Mouse (Mus musculus) myocyte (in vitro differentiated cells): Measurements from ENCODE around the gene Nid1. TPM values are rescaled to one million over a fixed set of nuclear protein-coding genes. Genes with fewer than 3 reads are reported as not detected.
"Not testable (repeated sequence)": the region's sequence is repeated elsewhere in the genome, so short reads cannot be mapped to it uniquely, and the experiment has no call there.

Source experiments
- H3K27me3 ChIP-seq: one replicate; pipeline ENCODE4 v1.6.1; 2011; ENCODE audit not compliant: control insufficient read depth, insufficient read depth, insufficient read length
- H3K36me3 ChIP-seq: one replicate; pipeline ENCODE4 v1.6.1; 2011; ENCODE audit not compliant: control insufficient read depth, insufficient read depth
- H3K4me2 ChIP-seq: one replicate; pipeline ENCODE4 v1.6.1; 2011; ENCODE audit warnings: low read depth, control low read depth
- H3K4me3 ChIP-seq: one replicate; pipeline ENCODE4 v1.5.1; 2011; ENCODE audit warnings: mild to moderate bottlenecking, control low read depth, moderate library complexity
- H3K79me2 ChIP-seq: one replicate; pipeline ENCODE4 v1.6.1; 2011; ENCODE audit not compliant: control insufficient read depth, insufficient read depth
- H3ac ChIP-seq: one replicate; pipeline ENCODE4 v1.6.1; 2011; ENCODE audit not compliant: control insufficient read depth, insufficient read length
- CEBPB ChIP-seq: IDR thresholded peaks from 2 replicates; pipeline ENCODE4 v1.6.1; 2011; ENCODE audit warnings: mild to moderate bottlenecking, moderate library complexity; ENCODE audit not compliant: poor library complexity, insufficient read depth, severe bottlenecking
- E2F4 ChIP-seq: IDR thresholded peaks from one replicate; pipeline ENCODE4 v1.6.1; 2011; ENCODE audit warnings: mild to moderate bottlenecking, control low read depth, moderate library complexity; ENCODE audit not compliant: insufficient read depth
- MAX ChIP-seq: IDR thresholded peaks from one replicate; pipeline ENCODE4 v1.6.1; 2011; ENCODE audit warnings: low read depth, mild to moderate bottlenecking, control low read depth
- MYOD1 ChIP-seq, 3 experiments: IDR thresholded peaks; one replicate each; pipeline ENCODE4 v1.6.1; 2011; ENCODE audit warnings: control low read depth in 2 of 3, low read depth in 2 of 3, mild to moderate bottlenecking in 2 of 3, moderate library complexity in 1 of 3; ENCODE audit not compliant: insufficient read length in 2 of 3, control insufficient read depth in 1 of 3
- MYOG ChIP-seq, 3 experiments: IDR thresholded peaks; one replicate each; pipeline ENCODE4 v1.6.1; 2011; ENCODE audit warnings: control low read depth in 2 of 3, low read depth in 2 of 3, mild to moderate bottlenecking in 2 of 3; ENCODE audit not compliant: insufficient read length in 2 of 3, control insufficient read depth in 1 of 3, insufficient read depth in 1 of 3
- POLR2A ChIP-seq: IDR thresholded peaks from one replicate; pipeline ENCODE4 v1.6.1; 2011; ENCODE audit warnings: low read depth, mild to moderate bottlenecking, control low read depth, moderate library complexity; ENCODE audit not compliant: insufficient read length
- POLR2AphosphoS2 ChIP-seq: IDR thresholded peaks from one replicate; pipeline ENCODE4 v1.6.1; 2011; ENCODE audit warnings: low read depth, control low read depth; ENCODE audit not compliant: insufficient read length
- REST ChIP-seq: IDR thresholded peaks from one replicate; pipeline ENCODE4 v1.6.1; 2011; ENCODE audit warnings: mild to moderate bottlenecking, control low read depth, moderate library complexity; ENCODE audit not compliant: insufficient read depth, insufficient read length
- SRF ChIP-seq: IDR thresholded peaks from one replicate; pipeline ENCODE4 v1.6.1; 2011; ENCODE audit warnings: low read depth; ENCODE audit not compliant: control insufficient read depth, insufficient read length
- TCF12 ChIP-seq: IDR thresholded peaks from one replicate; pipeline ENCODE4 v1.6.1; 2011; ENCODE audit warnings: mild to moderate bottlenecking, control low read depth; ENCODE audit not compliant: poor library complexity, insufficient read depth, severe bottlenecking
- TCF3 ChIP-seq: IDR thresholded peaks from one replicate; pipeline ENCODE4 v1.6.1; 2011; ENCODE audit warnings: low read depth, control low read depth; ENCODE audit not compliant: insufficient read length
- USF1 ChIP-seq: IDR thresholded peaks from one replicate; pipeline ENCODE4 v1.6.1; 2011; ENCODE audit warnings: low read depth, mild to moderate bottlenecking, control low read depth, moderate library complexity
- polyA plus RNA-seq: library from polyadenylated mRNA; unstranded; fragments of >200 nt; fragmentation: generic; extraction: Trizol; gene quantifications from one replicate; pipeline ENCODE4 v1.2.1, GENCODE M21; 2012; ENCODE audit warnings: missing spikeins

Nid1 gene
- polyA plus RNA-seq, 1 experiment: 52.1 TPM

- H3ac ChIP-seq, H3K4me2 ChIP-seq, H3K4me3 ChIP-seq, H3K36me3 ChIP-seq, H3K27me3 ChIP-seq: not testable (repeated sequence)
- peaks cover 21% of the 10 kb centered on the region for H3K79me2 ChIP-seq
Observed at GRCm38 (mm10) chr13:13453332-13453731, 16.0 kb downstream of the Nid1 start.

DNA sequence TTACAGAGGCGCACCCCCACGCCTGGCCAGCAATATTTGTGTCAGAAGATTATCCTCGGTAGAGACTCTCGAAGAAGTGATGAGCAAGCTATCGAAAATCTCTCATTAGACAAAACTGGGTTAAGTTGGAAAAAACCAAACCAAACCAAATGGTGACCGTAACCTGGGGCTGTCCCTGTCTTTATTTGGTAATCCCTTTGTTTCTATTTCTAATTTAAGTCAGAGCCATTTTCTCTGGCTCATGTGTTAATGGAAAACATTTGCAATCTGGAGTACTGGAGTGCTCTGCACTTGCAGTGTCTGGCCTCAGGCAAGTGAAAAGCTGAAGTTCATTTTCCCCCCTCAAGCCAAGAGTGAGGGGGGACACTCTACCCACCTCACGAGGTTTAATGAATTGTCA lies 16.9 kb downstream of the Nid1 start:
- H3K4me2 ChIP-seq, H3K36me3 ChIP-seq, H3K27me3 ChIP-seq, H3K4me3 ChIP-seq, H3ac ChIP-seq: not testable (repeated sequence)
- H3K79me2 ChIP-seq: peaks cover 26% of the 10 kb centered on the region

DNA sequence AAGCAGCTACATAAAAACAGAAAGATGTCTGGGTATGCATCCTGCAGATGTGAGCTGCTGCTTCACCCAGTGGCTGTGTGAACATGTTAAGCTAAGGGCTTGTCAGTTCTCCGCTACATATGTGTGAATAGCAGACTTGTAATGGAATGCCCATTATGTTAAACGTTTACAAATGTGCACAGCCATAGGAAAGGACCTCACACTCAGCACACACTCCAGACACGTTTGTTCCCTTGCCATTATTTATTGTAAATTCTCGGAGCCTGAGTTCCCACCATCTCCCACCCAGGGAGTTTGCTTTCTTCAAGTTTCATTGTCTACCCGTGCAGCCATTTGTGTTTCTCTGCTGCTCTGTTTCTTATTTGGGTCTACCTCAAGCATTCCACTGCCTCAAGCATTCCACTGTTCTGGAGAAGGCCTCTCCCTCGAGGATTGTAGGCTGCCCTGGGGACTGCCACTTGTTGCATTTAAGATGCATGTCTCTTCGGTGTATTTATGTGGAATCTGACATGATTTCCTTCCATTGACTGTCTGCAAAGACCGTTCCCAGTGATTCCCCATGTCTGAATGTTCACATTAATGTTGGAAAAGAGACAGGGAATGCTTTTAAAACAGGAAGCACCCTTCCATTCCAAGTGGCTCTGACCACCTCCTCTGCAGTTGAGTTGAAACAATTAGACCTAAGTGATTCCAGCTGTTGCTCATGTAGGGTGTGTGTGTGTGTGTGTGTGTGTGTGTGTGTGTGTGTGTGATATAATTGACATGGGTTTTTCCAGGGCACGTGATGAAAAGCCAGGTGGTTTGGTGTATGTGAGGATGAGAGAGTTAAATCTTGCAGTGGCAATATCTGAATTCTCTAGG lies 18.5 kb downstream of the Nid1 start:
- not testable (repeated sequence) for H3K27me3 ChIP-seq, H3K36me3 ChIP-seq, H3K4me3 ChIP-seq, H3ac ChIP-seq, H3K4me2 ChIP-seq
- peaks cover 26% of the 10 kb centered on the region for H3K79me2 ChIP-seq

DNA sequence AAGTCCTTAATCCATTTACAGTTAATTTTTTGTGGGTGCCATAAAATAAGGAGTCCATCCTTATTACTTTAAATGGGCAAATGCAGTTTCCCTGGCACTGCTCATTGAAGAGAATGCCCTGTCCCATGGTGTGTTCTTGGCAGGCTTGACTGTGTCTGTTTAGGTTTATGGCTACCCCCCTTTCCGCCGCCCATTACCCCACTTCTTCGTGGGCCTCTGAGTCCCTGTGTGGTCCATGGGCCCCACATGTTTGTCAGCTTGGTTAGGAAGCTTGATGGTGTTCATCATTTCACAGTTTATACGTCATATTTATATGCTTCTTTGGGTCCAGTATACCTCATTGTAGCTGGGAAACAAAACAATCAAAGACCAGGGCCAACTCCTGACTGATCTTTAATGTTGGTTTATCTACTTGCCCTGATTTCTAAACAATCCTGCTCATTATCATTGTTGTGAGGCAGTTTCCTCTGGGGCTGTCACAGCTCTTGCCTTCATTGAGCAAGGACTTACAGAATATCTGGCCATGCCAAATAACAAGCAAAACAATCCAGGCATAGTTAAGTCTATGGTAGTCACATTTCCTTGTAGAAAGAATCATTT lies 20.9 kb downstream of the Nid1 start:
- Histone ChIP-seq H3K36me3 (no peaks in the 10 kb centered on the region), H3K4me2 (no peak overlapping the region), H3K27me3 (no peaks in the 10 kb centered on the region), H3ac (no peak overlapping the region), H3K4me3 (no peak overlapping the region), H3K79me2 (peaks cover 21% of the 10 kb centered on the region)
- TF ChIP-seq MYOD1 (IDR thresholded peaks at IDR 0.05; ENCODE audit: control insufficient read depth in 1 of 3, insufficient read length in 2 of 3, low read depth in 2 of 3) (no peak), E2F4 (no peak), POLR2A (no peak), TCF12 (no peak), MAX (no peak), TCF3 (no peak), MYOG (IDR thresholded peaks at IDR 0.05; ENCODE audit: control insufficient read depth in 1 of 3, insufficient read depth in 1 of 3, insufficient read length in 2 of 3, low read depth in 2 of 3) (no peak), SRF (no peak), CEBPB (no peak), USF1 (no peak)

DNA sequence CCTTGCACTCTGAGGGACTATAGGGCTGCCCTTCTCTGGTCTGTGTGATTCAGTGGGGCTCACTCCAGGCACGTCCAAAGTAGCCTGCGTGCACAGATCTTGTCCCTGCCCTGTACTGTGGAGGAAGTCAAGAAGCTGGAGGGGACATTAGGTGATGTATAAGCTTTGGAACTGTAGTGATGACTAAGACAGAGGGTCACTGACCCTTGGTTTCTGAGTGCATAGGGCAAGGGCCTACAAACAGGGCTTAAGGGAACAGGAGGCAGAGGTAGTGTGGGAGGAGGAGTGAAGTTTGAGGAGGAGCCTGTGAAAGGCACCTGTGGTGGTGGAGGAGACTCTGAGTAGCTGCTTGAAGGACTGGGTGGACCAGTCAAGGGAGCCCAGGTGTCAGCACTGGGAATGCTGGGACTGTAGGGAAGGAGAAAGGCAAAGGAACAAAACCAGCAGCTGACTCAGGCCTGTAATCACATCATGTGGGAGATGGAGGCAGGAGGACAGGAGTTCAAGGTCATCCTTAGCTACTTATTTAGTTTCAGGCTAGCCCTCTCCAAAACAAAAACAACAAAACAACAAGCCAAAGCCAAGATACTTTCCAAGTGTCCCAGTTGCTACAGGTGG lies 23.3 kb downstream of the Nid1 start:
- Histone ChIP-seq H3K27me3 (no peaks in the 10 kb centered on the region), H3K79me2 (peaks cover 10% of the 10 kb centered on the region), H3K4me2 (no peak overlapping the region), H3K36me3 (no peaks in the 10 kb centered on the region), H3K4me3 (no peak overlapping the region), H3ac (no peak overlapping the region)
- TF ChIP-seq USF1 (no peak), TCF3 (no peak), CEBPB (no peak), REST (no peak), MYOG (IDR thresholded peaks at IDR 0.05; ENCODE audit: control insufficient read depth in 1 of 3, insufficient read depth in 1 of 3, insufficient read length in 2 of 3, low read depth in 2 of 3) (no peak), MYOD1 (IDR thresholded peaks at IDR 0.05; ENCODE audit: control insufficient read depth in 1 of 3, insufficient read length in 2 of 3, low read depth in 2 of 3) (no peak), E2F4 (no peak), TCF12 (no peak), POLR2AphosphoS2 (no peak), POLR2A (no peak), MAX (no peak), SRF (no peak)
